Comparison of ENCODE assay signal across 21 mouse cellular contexts in genomic region chr8:109355168-109355567, GRCm38 (mm10).
"Had no signal": no experiment of that assay in that cellular context is flagged by ENCODE, and none has a peak within 500 bp of the region (broad histone marks: within the 10 kb centered on the region; RNA-seq: fewer than 3 reads in every experiment).

No protein-coding gene starts in this region.

- H3K36me3 ChIP-seq: kidney, embryonic 15.5 days; limb, embryonic 12.5 days; limb, embryonic 15.5 days; liver, embryonic 13.5 days; lung, embryonic 15.5 days; midbrain, embryonic 12.5 days; neural tube, embryonic 13.5 days; stomach, embryonic 15.5 days had no signal

- H3K4me2 ChIP-seq: kidney, embryonic 15.5 days; limb, embryonic 12.5 days; limb, embryonic 15.5 days; liver, embryonic 13.5 days; lung, embryonic 15.5 days; midbrain, embryonic 12.5 days; neural tube, embryonic 13.5 days; stomach, embryonic 15.5 days had no signal

- H3K4me3 ChIP-seq: kidney, embryonic 15.5 days; limb, embryonic 12.5 days; limb, embryonic 15.5 days; liver, embryonic 13.5 days; lung, embryonic 15.5 days; midbrain, embryonic 12.5 days; myocyte; neural tube, embryonic 13.5 days; stomach, embryonic 15.5 days had no signal

- H3K27ac ChIP-seq: kidney, embryonic 15.5 days; limb, embryonic 12.5 days; limb, embryonic 15.5 days; liver, embryonic 13.5 days; lung, embryonic 15.5 days; midbrain, embryonic 12.5 days; neural tube, embryonic 13.5 days; stomach, embryonic 15.5 days had no signal

- H3K9me3 ChIP-seq: kidney, embryonic 15.5 days; limb, embryonic 12.5 days; limb, embryonic 15.5 days; liver, embryonic 13.5 days; lung, embryonic 15.5 days; midbrain, embryonic 12.5 days; neural tube, embryonic 13.5 days; stomach, embryonic 15.5 days had no signal

- H3K9ac ChIP-seq: kidney, embryonic 15.5 days; limb, embryonic 12.5 days; limb, embryonic 15.5 days; liver, embryonic 13.5 days; lung, embryonic 15.5 days; midbrain, embryonic 12.5 days; neural tube, embryonic 13.5 days; stomach, embryonic 15.5 days had no signal

- H3K27me3 ChIP-seq: limb, embryonic 15.5 days; liver, embryonic 13.5 days; midbrain, embryonic 12.5 days; neural tube, embryonic 13.5 days had no signal

- H3K4me1 ChIP-seq: liver, embryonic 13.5 days had no signal

- DNase-seq: kidney, adult 11 months; kidney, adult 8-10 months; kidney, postnatal 10 days; kidney, postnatal 36 days; left cerebral cortex, postnatal 4 days; liver, embryonic 13.5 days; lung, adult 18-20 months; lung, postnatal 10 days; lung, postnatal 36 days; retina, postnatal 1 day; right cerebral cortex, postnatal 25 days; spleen, adult 18-20 months; thymus, postnatal 25 days had no signal
